32 mouse cellular contexts compared by ENCODE assay signal in genomic region chr4:23031271-23031670, GRCm38 (mm10).
"Had no signal": no experiment of that assay in that cellular context is flagged by ENCODE, and none has a peak within 500 bp of the region (broad histone marks: within the 10 kb centered on the region; RNA-seq: fewer than 3 reads in every experiment).

No protein-coding gene starts in this region.

- H3K27ac ChIP-seq: limb, embryonic 10.5 days; limb, embryonic 12.5 days; limb, embryonic 13.5 days; limb, embryonic 15.5 days; liver, embryonic 12.5 days; liver, embryonic 13.5 days; liver, embryonic 14.5 days; liver, embryonic 15.5 days; lung, embryonic 15.5 days; macrophage; midbrain, embryonic 10.5 days; midbrain, embryonic 12.5 days; midbrain, embryonic 13.5 days; midbrain, embryonic 15.5 days; neural tube, embryonic 12.5 days had no signal

- H3K9ac ChIP-seq: limb, embryonic 12.5 days; limb, embryonic 13.5 days; limb, embryonic 15.5 days; liver, embryonic 12.5 days; liver, embryonic 13.5 days; liver, embryonic 14.5 days; liver, embryonic 15.5 days; liver, postnatal 0 days; lung, embryonic 14.5 days; lung, embryonic 15.5 days; midbrain, embryonic 12.5 days; midbrain, embryonic 13.5 days; midbrain, embryonic 15.5 days; neural tube, embryonic 12.5 days had no signal

- H3K4me2 ChIP-seq: limb, embryonic 12.5 days; limb, embryonic 13.5 days; limb, embryonic 15.5 days; liver, embryonic 11.5 days; liver, embryonic 12.5 days; liver, embryonic 13.5 days; liver, embryonic 15.5 days; lung, embryonic 14.5 days; lung, embryonic 15.5 days; midbrain, embryonic 11.5 days; midbrain, embryonic 12.5 days; midbrain, embryonic 13.5 days; midbrain, embryonic 15.5 days; neural tube, embryonic 12.5 days had no signal

- H3K9me3 ChIP-seq: limb, embryonic 10.5 days; limb, embryonic 12.5 days; limb, embryonic 13.5 days; limb, embryonic 15.5 days; liver, embryonic 12.5 days; liver, embryonic 13.5 days; liver, embryonic 15.5 days; lung, embryonic 15.5 days; megakaryocyte, embryonic 14.5 days; midbrain, embryonic 12.5 days; midbrain, embryonic 15.5 days; neural tube, embryonic 12.5 days had no signal

- ATAC-seq: liver, embryonic 12.5 days; liver, postnatal 0 days; lung, postnatal 0 days; midbrain, embryonic 13.5 days; midbrain, embryonic 15.5 days; midbrain, embryonic 16.5 days had no signal

- H3K4me1 ChIP-seq: limb, embryonic 10.5 days; limb, embryonic 12.5 days; limb, embryonic 13.5 days; limb, embryonic 15.5 days; liver, embryonic 12.5 days; liver, embryonic 13.5 days; liver, embryonic 15.5 days; lung, embryonic 15.5 days; megakaryocyte, embryonic 14.5 days; midbrain, embryonic 10.5 days; midbrain, embryonic 12.5 days; midbrain, embryonic 13.5 days; midbrain, embryonic 15.5 days; neural tube, embryonic 12.5 days had no signal

- H3K4me3 ChIP-seq: limb, embryonic 10.5 days; limb, embryonic 12.5 days; limb, embryonic 13.5 days; limb, embryonic 15.5 days; liver, embryonic 12.5 days; liver, embryonic 13.5 days; liver, embryonic 15.5 days; lung, embryonic 15.5 days; megakaryocyte, embryonic 14.5 days; midbrain, embryonic 10.5 days; midbrain, embryonic 12.5 days; midbrain, embryonic 13.5 days; midbrain, embryonic 15.5 days; myocyte; neural tube, embryonic 12.5 days had no signal

- H3K36me3 ChIP-seq: limb, embryonic 10.5 days; limb, embryonic 12.5 days; limb, embryonic 13.5 days; limb, embryonic 15.5 days; liver, embryonic 12.5 days; liver, embryonic 13.5 days; liver, embryonic 15.5 days; lung, embryonic 15.5 days; midbrain, embryonic 10.5 days; midbrain, embryonic 12.5 days; midbrain, embryonic 13.5 days; midbrain, embryonic 15.5 days; neural tube, embryonic 12.5 days had no signal

- H3K27me3 ChIP-seq: limb, embryonic 12.5 days; limb, embryonic 13.5 days; limb, embryonic 15.5 days; liver, embryonic 12.5 days; liver, embryonic 13.5 days; liver, embryonic 15.5 days; lung, embryonic 15.5 days; megakaryocyte, embryonic 14.5 days; midbrain, embryonic 12.5 days; midbrain, embryonic 13.5 days; midbrain, embryonic 15.5 days; neural tube, embryonic 12.5 days had no signal

- DNase-seq: left cerebral cortex, postnatal 4 days; liver; liver, embryonic 13.5 days; liver, postnatal 0 days; lung, adult 18-20 months; lung, adult 2 months; lung, embryonic 14.5 days; lung, postnatal 10 days; lung, postnatal 14 days; lung, postnatal 36 days; lung, postnatal 4 days; midbrain, embryonic 14.5 days had no signal
